Mouse (Mus musculus) spleen, adult 12 weeks (tissue): ENCODE measurements at regions not wholly inside any gene's neighbourhood (a gene's known extent, or its start where the extent isn't known, plus 50 kb on each side); places are given as distances from the start of the nearest gene placed in this dataset.

Experiments
- DNase-seq: peaks from one replicate; pipeline ENCODE4 v3.0.0; 2022; ENCODE audit warnings: low spot score

- DNase-seq = no peak
Measured at GRCm38 (mm10) chr11:25335667-25336066, 874.9 kb downstream of the 5730522E02Rik start.

GRCm38 (mm10) chr11:25330696-25331095 is 879.9 kb downstream of the 5730522E02Rik start:
- DNase-seq = no peak

GRCm38 (mm10) chr11:25322426-25322825 is 888.1 kb downstream of the 5730522E02Rik start:
- DNase-seq = no peak

DNA sequence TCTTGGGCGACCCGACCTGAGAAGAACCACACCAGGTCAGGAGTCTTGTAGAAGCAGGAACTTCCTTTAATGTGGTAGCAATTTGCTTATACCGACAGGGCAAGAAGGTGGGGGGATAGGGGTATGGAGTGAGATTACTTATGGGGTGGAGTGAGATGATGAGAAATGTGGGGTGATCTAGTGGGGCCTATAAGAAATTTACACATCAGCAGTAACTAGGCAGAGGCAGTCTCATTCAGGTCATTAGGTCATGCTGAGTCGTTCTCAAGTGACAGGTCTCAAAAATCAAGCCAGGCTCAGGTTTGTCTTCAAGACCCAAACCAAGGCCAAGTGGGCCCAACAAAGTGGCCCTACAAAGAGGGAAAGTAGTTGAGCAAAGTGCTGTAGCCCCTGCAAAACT is 889.1 kb downstream of the 5730522E02Rik start:
- no peak for DNase-seq

- no peak for DNase-seq
Measured at GRCm38 (mm10) chr11:25314645-25315044, 895.9 kb downstream of the 5730522E02Rik start.

DNA sequence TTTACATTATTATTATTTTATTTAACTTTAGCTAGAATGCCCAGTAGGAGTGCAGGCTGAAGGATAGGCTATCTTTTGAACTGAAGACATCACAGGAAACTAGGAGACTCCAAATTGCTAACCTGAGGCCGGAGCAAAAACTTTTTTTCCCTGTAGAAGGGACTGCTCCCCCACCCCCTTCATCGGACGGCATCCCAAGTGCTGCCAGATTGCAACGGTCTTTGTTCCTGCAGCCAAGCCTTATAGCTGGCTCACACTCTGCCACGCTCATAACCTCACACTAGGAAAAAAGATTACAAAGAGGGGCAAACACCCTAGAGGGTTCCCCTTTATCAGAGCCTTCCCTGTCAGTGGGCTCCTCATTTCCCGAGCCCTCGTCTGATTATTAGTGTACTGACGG is 896.7 kb downstream of the 5730522E02Rik start:
- DNase-seq = no peak

DNA sequence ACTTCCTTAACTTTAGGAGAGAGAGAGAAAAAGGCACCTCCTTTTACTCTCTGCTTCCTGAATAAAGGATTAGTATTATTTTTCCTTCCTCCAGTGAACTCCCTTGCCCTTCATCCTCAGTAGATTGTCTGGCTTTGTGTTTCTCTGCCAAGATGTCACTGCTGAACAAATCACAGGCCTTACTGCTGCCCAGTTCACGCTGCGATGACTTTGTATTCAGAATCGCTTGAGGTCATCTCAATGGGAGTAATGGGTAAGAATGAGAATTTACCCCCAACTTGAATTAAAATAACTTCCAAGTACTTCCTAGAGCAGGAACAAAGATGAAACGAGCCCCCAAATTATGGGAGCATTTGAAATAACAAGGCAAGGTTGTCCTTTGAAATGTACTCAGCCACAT is 897.3 kb downstream of the 5730522E02Rik start:
- no peak for DNase-seq

GRCm38 (mm10) chr11:25310754-25311153 is 899.8 kb downstream of the 5730522E02Rik start:
- DNase-seq = no peak

- peak; percentile 18 for DNase-seq
Measured at GRCm38 (mm10) chr11:25301130-25301529, 909.4 kb downstream of the 5730522E02Rik start.

- DNase-seq = no peak
Measured at GRCm38 (mm10) chr11:25288346-25288745, 922.2 kb downstream of the 5730522E02Rik start.

DNA sequence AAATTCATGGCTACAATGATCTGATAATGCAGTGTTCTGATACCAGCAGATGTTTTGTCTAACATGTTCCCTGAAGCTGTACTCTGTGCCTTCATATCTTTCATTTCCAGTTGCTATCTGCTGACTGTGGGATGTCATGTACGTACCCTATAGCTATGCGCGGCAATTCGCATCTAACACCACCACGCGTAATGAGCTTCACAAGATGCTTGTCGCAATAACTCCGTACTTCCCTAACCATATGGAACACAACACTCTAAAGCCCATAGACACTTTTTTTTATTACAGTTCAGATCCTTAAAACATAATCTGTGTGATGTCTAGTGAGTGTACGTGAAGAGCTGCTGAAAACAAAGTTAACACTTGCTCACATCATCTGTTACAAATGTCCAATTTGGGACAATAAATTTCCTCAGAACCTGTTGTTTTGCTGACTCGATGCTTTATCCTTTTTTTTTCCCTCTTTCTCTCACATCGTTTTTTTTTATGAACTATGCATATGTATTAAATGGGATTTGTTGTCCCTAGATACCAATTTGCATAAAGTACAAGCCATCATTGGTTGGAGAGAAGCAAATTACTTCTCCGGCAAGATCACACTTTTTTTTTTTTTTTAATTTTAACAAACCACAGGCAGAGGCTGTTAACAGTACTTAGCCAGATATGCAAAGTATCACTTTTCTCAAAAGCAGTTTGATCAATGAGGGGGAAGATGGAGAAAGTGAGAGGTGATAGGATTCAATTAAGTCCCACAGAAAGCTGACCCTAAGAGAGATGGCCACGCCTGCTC is 922.9 kb downstream of the 5730522E02Rik start:
- DNase-seq = no peak

GRCm38 (mm10) chr11:25269936-25270540 is 940.5 kb downstream of the 5730522E02Rik start:
- DNase-seq = no peak

GRCm38 (mm10) chr11:25262906-25263305 is 947.7 kb downstream of the 5730522E02Rik start:
- DNase-seq = no peak

GRCm38 (mm10) chr11:25259691-25260090 is 950.9 kb downstream of the 5730522E02Rik start:
- no peak for DNase-seq

GRCm38 (mm10) chr11:25233360-25233890 is 977.1 kb downstream of the 5730522E02Rik start:
- no peak for DNase-seq
